Mouse (Mus musculus) kidney, embryonic 16.5 days (tissue): Measurements from ENCODE around the gene Olfr960. TPM values are rescaled to one million over a fixed set of nuclear protein-coding genes. Genes with fewer than 3 reads are reported as not detected.

ENCODE experiments used
- ATAC-seq: fragments of 200-750 bp; cut with Nextera tagmentation; 2 replicates; pipeline ENCODE4 v1.8.0; 2017; ENCODE audit warnings: moderate TSS enrichment; ENCODE audit not compliant: low FRiP score, low TSS enrichment
- H3K27ac ChIP-seq: fragments of 300-500 bp; sonication (generic); 2 replicates; pipeline ENCODE4 v1.5.1; 2014; ENCODE audit warnings: low read length
- H3K27me3 ChIP-seq: fragments of 300-500 bp; sonication (generic); 2 replicates; pipeline ENCODE4 v1.6.1; 2014; ENCODE audit warnings: low read length, control low read depth, mixed read lengths; ENCODE audit not compliant: insufficient read depth
- H3K36me3 ChIP-seq: fragments of 300-500 bp; sonication (generic); 2 replicates; pipeline ENCODE4 v1.6.1; 2014; ENCODE audit warnings: low read length, control low read depth, mixed read lengths; ENCODE audit not compliant: insufficient read depth
- H3K4me1 ChIP-seq: fragments of 300-500 bp; sonication (generic); 2 replicates; pipeline ENCODE4 v1.6.1; 2014; ENCODE audit warnings: low read length, control low read depth, mixed read lengths; ENCODE audit not compliant: insufficient read depth
- H3K4me2 ChIP-seq: fragments of 300-500 bp; sonication (generic); replicated peaks from 2 replicates; pipeline ENCODE4 v1.6.1; 2014; ENCODE audit warnings: low read depth, low read length
- H3K4me3 ChIP-seq: fragments of 300-500 bp; sonication (generic); 2 replicates; pipeline ENCODE4 v1.5.1; 2014; ENCODE audit warnings: mild to moderate bottlenecking, low read length
- H3K9ac ChIP-seq: fragments of 300-500 bp; sonication (generic); replicated peaks from 2 replicates; pipeline ENCODE4 v1.6.1; 2014; ENCODE audit warnings: low read length
- H3K9me3 ChIP-seq: fragments of 300-500 bp; sonication (generic); 2 replicates; pipeline ENCODE4 v1.6.1; 2016; ENCODE audit warnings: low read length, control low read depth
- WGBS: fragments of 180-500 bp; shearing (Covaris S2); extraction: QIAGEN DNeasy Blood & Tissue Kit; methylation state at CpG from one replicate; pipeline ENCODE4 v1.1.7; 2014; 5-methylcytosine and 5-hydroxymethylcytosine counted together
- polyA plus RNA-seq: library from polyadenylated mRNA; unstranded; fragments of >200 nt; fragmentation: Nextera tagmentation; extraction: Ambion mirVana; gene quantifications from 2 replicates; pipeline ENCODE4 v1.2.1, GENCODE M21; 2015

Olfr960 gene
- polyA plus RNA-seq, 1 experiment from 2014 or later, result not detected

DNA sequence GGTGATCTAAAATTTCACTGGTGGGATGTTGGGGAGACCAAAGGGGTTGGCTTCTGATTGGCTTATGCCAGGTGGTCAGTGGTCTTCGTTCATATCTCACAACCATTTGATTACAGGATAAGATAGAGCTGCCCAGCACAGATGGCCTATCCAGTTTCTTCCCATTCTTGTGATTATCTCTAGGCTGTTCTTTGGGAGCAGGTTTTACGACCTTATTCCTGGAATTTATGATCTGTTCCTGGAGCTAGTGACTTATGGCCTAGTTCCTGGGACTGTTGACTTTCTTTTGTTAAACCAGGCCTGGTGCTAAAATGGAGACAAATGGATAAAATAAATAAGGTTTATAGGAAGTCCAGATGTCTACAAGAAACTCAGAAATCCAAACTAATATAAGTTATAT, 3.5 kb downstream of the Olfr960 start:
- Histone ChIP-seq H3K4me1 (no peaks in the 10 kb centered on the region), H3K27me3 (no peaks in the 10 kb centered on the region), H3K4me2 (no peak overlapping the region), H3K9ac (no peak overlapping the region), H3K9me3 (no peaks in the 10 kb centered on the region), H3K4me3 (no peak overlapping the region), H3K27ac (no peak overlapping the region), H3K36me3 (no peaks in the 10 kb centered on the region)
- 11% methylated on average over 2 of the region's 2 CpGs for WGBS
- no peak for ATAC-seq

DNA sequence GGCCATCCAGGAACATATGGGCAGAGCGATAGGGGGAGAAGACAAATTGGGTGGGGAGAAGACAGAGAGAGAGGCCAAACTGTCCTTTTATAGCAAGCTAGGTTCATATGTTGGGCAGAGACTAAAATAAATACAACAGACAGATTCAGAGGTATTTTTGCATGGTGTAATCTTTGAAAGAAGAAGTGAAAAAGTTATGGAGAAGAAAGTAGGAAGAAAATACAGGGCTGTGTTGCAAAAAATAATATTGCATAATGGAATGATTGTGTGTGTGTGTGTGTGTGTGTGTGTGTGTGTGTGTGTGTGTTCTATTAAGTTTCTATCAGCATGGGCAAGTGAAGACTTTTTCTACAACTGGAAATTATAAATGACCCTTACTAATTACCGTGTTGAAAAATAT, 7.9 kb downstream of the Olfr960 start:
- Histone ChIP-seq H3K9ac (no peak overlapping the region), H3K9me3 (no peaks in the 10 kb centered on the region), H3K27ac (no peak overlapping the region), H3K4me2 (no peak overlapping the region), H3K4me1 (no peaks in the 10 kb centered on the region), H3K4me3 (no peak overlapping the region), H3K36me3 (no peaks in the 10 kb centered on the region), H3K27me3 (no peaks in the 10 kb centered on the region)
- 57% methylated on average over 2 of the region's 2 CpGs for WGBS
- ATAC-seq, result no peak

DNA sequence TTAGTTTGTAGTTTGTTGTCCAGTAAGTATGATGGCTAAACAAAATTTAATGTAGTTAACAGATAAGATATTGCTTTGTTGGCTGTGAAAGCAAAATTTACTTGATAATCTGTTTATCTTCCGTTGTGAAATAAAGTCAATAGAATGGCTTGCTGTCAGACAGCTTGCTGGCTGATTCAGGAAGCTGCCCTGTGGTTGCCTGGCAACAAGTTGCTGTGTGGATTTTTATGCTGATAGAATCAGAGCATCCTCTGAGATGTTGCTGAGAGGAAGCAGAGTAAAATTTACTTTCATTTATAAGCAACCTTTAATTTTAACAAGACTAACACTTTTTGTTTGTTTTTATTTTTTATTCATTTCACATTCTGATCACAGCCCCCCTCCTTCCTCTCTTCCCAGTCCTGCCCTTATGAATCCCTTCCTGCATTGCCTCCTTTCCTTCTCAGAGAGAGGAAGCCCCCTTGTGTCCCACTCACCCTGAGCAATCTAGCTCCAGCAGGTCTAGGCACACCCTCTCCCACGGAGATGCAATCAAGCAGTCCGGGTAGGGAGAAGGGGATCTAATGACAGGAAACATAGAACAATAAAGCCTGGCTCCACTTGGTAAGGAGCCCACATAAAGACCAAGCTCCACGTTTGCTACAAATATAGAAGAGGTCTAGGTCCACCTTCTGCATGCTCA, 12.9 kb downstream of the Olfr960 start:
- H3K4me3 ChIP-seq, result no peak overlapping the region
- H3K4me2 ChIP-seq, result no peak overlapping the region
- H3K27me3 ChIP-seq, result no peaks in the 10 kb centered on the region
- ATAC-seq, result no peak
- 15% methylated on average over 4 of the region's 4 CpGs for WGBS
- H3K9ac ChIP-seq, result no peak overlapping the region
- H3K27ac ChIP-seq, result no peak overlapping the region
- no peaks in the 10 kb centered on the region for H3K9me3 ChIP-seq
- H3K4me1 ChIP-seq, result no peaks in the 10 kb centered on the region
- H3K36me3 ChIP-seq, result no peaks in the 10 kb centered on the region

DNA sequence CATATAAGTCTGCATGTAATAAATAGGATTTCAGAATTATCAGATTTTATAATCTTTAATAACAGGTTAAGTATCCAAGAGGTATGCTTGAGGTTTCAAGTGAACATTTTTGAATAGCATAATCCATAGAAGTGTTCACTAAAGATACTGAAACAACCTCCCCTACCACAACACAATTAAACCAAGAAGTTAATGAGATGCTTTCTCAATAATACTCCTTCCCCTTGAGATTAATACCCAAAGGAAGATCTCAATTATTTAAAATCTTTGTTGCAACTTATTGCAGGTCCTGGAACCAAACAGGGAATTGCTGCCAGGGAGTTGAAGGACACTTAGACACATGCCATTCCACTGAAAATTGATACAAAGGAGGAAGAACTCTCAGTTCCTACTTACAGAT, 23.6 kb downstream of the Olfr960 start, which contains the start of gene Olfr961:
Gene Olfr961, plus strand, starts transcription at position 301 of the 400 bp plus-strand sequence.
- Histone ChIP-seq H3K36me3 (no peaks in the 10 kb centered on the region), H3K4me1 (no peaks in the 10 kb centered on the region), H3K9me3 (no peaks in the 10 kb centered on the region), H3K4me3 (no peak within 1 kb of the TSS), H3K27ac (no peak within 1 kb of the TSS), H3K4me2 (no peak within 1 kb of the TSS), H3K9ac (no peak within 1 kb of the TSS), H3K27me3 (no peaks in the 10 kb centered on the region)
- no peak for ATAC-seq

DNA sequence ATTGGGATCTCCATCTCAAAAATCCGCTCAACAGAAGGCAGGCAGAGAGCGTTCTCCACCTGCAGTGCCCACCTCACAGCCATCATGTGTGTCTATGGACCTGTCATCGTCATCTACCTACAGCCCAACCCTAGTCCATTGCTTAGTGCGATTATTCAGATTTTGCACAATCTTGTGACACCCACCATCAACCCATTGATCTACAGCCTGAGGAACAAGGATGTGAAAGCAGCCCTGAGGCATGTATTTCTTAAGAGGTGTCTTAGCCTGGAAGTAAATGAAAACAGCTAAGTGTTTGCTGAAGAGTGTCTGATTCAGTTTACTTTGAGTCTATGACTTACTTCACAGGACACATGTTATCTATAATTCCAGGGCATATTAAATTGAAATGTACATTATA, 26.2 kb downstream of the Olfr960 start:
- H3K36me3 ChIP-seq, result no peaks in the 10 kb centered on the region
- H3K9me3 ChIP-seq, result no peaks in the 10 kb centered on the region
- no peaks in the 10 kb centered on the region for H3K4me1 ChIP-seq
- ATAC-seq, result no peak
- WGBS, result 86% methylated on average over 4 of the region's 4 CpGs
- H3K27ac ChIP-seq, result no peak overlapping the region
- no peak overlapping the region for H3K9ac ChIP-seq
- no peaks in the 10 kb centered on the region for H3K27me3 ChIP-seq
- H3K4me2 ChIP-seq, result no peak overlapping the region
- no peak overlapping the region for H3K4me3 ChIP-seq

DNA sequence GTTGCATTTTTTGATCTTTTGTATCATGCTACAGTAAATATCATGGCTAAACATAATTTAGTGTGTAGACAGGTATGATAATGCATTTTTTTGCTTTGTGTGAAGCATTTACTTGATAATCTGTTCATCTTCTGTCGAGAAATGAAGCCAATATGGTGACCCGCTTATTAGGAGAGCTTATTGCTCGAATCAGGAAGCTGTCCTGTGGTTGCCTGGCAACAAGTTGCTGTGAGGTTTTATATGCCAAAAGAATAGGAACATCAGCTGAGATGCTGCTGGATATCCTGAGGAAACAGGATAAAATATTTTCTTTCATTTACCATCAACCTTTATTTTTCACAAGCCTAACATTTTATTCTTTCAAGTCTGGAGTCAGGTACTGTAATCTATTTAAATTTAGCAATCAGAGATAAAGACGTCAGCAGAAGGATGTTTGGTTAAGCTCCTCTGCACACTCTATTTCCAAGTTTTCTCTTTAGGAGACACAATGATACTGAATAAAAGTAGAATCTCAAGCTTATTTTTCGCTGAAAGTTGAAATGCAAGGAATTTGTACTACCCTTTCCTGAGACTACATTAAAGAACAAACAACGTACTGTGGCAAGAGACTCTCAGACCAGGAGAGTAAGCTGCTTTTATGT, 33.7 kb downstream of the Olfr960 start:
- Histone ChIP-seq H3K27me3 (no peaks in the 10 kb centered on the region), H3K4me2 (no peak overlapping the region), H3K4me3 (no peak overlapping the region), H3K27ac (no peak overlapping the region), H3K36me3 (no peaks in the 10 kb centered on the region), H3K9me3 (no peaks in the 10 kb centered on the region), H3K4me1 (no peaks in the 10 kb centered on the region), H3K9ac (no peak overlapping the region)
- ATAC-seq, result no peak
- WGBS, result 71% methylated on average over 6 of the region's 6 CpGs

DNA sequence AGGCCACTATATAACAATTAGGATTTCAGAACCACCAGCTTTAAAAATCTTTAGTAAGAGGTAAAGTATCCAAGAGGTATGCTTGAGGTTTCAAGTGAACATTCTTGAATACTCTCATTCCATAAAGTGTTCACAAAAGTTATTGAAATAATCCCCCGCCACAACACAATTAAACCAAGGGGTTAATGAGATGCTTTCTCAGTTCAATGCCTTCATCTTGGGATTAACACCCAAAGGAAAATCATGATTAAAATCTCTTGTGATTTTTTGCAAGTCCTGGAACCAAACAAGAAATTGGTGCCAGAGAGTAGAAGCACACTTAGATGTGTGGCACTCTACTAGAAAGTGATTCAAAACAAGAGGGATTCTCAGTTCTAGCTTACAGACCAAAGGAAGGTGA, 45.7 kb downstream of the Olfr960 start, which contains the start of gene Olfr963:
Gene Olfr963, plus strand, starts transcription at position 301 of the 400 bp plus-strand sequence.
- no peaks in the 10 kb centered on the region for H3K4me1 ChIP-seq
- no peak for ATAC-seq
- no peak within 1 kb of the TSS for H3K4me3 ChIP-seq

DNA sequence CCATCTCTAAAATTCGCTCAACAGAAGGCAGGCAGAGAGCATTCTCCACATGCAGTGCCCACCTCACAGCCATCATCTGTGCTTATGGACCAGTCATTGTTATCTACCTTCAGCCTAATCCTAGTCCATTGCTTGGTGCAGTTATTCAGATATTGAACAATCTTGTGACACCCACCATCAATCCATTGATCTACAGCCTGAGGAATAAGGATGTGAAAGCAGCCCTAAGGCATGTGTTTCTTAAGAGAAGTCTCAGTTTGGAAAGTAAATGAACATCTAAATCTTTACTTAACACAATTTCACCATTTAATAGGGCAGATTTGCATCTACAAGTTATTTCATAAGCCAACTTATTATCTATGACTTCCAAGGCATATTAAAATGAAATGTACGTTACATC, 48.5 kb downstream of the Olfr960 start:
- 74% methylated on average over 2 of the region's 2 CpGs for WGBS
- Histone ChIP-seq H3K27me3 (no peaks in the 10 kb centered on the region), H3K9ac (no peak overlapping the region), H3K9me3 (no peaks in the 10 kb centered on the region), H3K27ac (no peak overlapping the region), H3K4me1 (no peaks in the 10 kb centered on the region), H3K36me3 (no peaks in the 10 kb centered on the region), H3K4me2 (no peak overlapping the region), H3K4me3 (no peak overlapping the region)
- ATAC-seq, result no peak

More for the DNA sequence above, 45.7 kb downstream of the Olfr960 start, which contains the start of gene Olfr963:
- H3K36me3 ChIP-seq, result no peaks in the 10 kb centered on the region
- no peak within 1 kb of the TSS for H3K9ac ChIP-seq
- H3K27ac ChIP-seq, result no peak within 1 kb of the TSS
- no peaks in the 10 kb centered on the region for H3K9me3 ChIP-seq
- H3K27me3 ChIP-seq, result no peaks in the 10 kb centered on the region
- H3K4me2 ChIP-seq, result no peak within 1 kb of the TSS
- 94% methylated on average over 1 of the region's 1 CpGs for WGBS
